In the genomic region with DNA sequence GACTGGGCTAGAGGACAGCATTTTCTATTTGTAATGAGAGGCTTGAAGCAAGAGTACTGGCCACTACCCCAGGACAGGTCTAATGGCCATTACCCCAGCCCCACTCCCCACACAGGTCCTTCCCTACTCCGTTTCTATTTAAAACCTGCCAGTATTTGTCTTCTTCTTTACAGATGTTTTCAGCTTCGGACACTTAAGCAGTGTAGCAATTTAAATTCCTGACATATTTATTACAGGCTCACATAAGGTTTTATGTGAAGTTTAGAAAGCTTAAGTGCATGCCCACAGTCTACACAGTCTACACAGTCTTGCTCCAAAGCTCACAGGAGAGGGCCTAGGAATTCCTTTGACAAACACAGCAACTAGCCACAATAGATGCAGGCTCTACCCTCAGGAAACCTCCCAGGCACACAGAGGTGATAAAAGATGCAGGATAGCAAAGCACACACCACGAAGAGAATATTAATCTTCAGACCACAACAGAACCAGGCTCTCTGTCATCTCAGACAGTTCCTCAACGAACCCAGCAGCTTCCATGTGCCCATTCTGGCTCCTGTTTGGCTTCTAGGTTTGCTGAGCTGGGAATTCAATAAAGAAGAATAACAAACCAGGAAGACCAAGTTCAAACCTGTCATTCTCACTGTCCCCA, we compare ENCODE assay signal across 24 mouse cellular contexts. TPM values are rescaled to one million over a fixed set of nuclear protein-coding genes. Genes with fewer than 3 reads are reported as not detected.
A peak's percentile ranks its signal among the peaks of the same experiment; 100 is the strongest.
DNase-seq lines count a peak whose midpoint lies in the region; ATAC-seq and TF ChIP-seq lines count a peak whose summit lies in the region.
"Had no signal": no experiment of that assay in that cellular context is flagged by ENCODE, and none has a peak within 500 bp of the region (broad histone marks: within the 10 kb centered on the region; RNA-seq: fewer than 3 reads in every experiment).

No protein-coding gene starts in this region.

- no peaks in the 10 kb centered on the region for H3K27me3 ChIP-seq in heart, embryonic 12.5 days (replicated peaks)
- no peaks in the 10 kb centered on the region for H3K27me3 ChIP-seq in limb, embryonic 13.5 days
- no peaks in the 10 kb centered on the region for H3K27me3 ChIP-seq in limb, embryonic 10.5 days (ENCODE audit: low read depth, poor library complexity, severe bottlenecking)
- no peaks in the 10 kb centered on the region for H3K27me3 ChIP-seq in lung, postnatal 0 days (replicated peaks; ENCODE audit: insufficient read depth, low read length)
- H3K27me3 ChIP-seq: hindbrain, embryonic 15.5 days; intestine, embryonic 15.5 days; Patski had no signal

- peak; percentile 6 for DNase-seq in embryo, embryonic 10.5 days (ENCODE audit: low spot score)
- no peak for DNase-seq in embryo, embryonic 11 days
- no peak for DNase-seq in heart, postnatal 25 days (ENCODE audit: low spot score)
- no peak for DNase-seq in limb, embryonic 10.5 days (ENCODE audit: low spot score)
- DNase-seq in lung, postnatal 0 days (ENCODE audit: low spot score) = peak; percentile 80
- DNase-seq in lung, postnatal 25 days (ENCODE audit: low spot score) = no peak
- DNase-seq: adrenal gland, postnatal 10 days; adrenal gland, postnatal 36 days; cerebellum, adult 11 months; cerebellum, adult 2 months; cerebellum, adult 9-11 months; cerebellum, postnatal 25 days; gastrocnemius, postnatal 10 days; gastrocnemius, postnatal 36 days; heart, adult 2 months; kidney, adult 11 months had no signal

- no peak for TF ChIP-seq CTCF in lung, postnatal 0 days (IDR thresholded peaks at IDR 0.05)

- peaks cover 11% of the 10 kb centered on the region for H3K4me1 ChIP-seq in heart, embryonic 12.5 days (replicated peaks)
- peaks cover 23% of the 10 kb centered on the region for H3K4me1 ChIP-seq in limb, embryonic 13.5 days
- H3K4me1 ChIP-seq in limb, embryonic 10.5 days = peaks cover 16% of the 10 kb centered on the region
- peaks cover 12% of the 10 kb centered on the region; the same call in 1 of the 2 replicates for H3K4me1 ChIP-seq in lung, postnatal 0 days (ENCODE audit: insufficient read depth, low read depth, low read length)

- intact Hi-C loops in heart, postnatal 25 days (cut with DNase I) = loop anchor here (5.0 kb wide), 1 partner anchor 105 kb away; no protein-coding TSS in a partner anchor

- H3K4me2 ChIP-seq in heart, embryonic 12.5 days = no peak overlapping the region; the same call in 1 of the 2 replicates
- no peak overlapping the region for H3K4me2 ChIP-seq in limb, embryonic 13.5 days (replicated peaks)
- 0 out of 2 replicates have a peak overlapping the region, but pooled peaks have one; percentile 94 for H3K4me2 ChIP-seq in lung, postnatal 0 days (replicated peaks; ENCODE audit: low read depth, low read length)

- H3K36me3 ChIP-seq in heart, embryonic 12.5 days = no peaks in the 10 kb centered on the region
- H3K36me3 ChIP-seq in limb, embryonic 13.5 days = no peaks in the 10 kb centered on the region
- no peaks in the 10 kb centered on the region for H3K36me3 ChIP-seq in limb, embryonic 10.5 days
- no peaks in the 10 kb centered on the region for H3K36me3 ChIP-seq in lung, postnatal 0 days (ENCODE audit: insufficient read depth, low read length)
- H3K36me3 ChIP-seq: forebrain, embryonic 10.5 days; hindbrain, embryonic 12.5 days; hindbrain, embryonic 15.5 days; intestine, embryonic 15.5 days had no signal

- 0 out of 2 replicates have a peak overlapping the region, but pooled peaks have one; percentile 71 for H3K9ac ChIP-seq in heart, embryonic 12.5 days
- no peak overlapping the region for H3K9ac ChIP-seq in limb, embryonic 13.5 days
- H3K9ac ChIP-seq in lung, postnatal 0 days (replicated peaks; ENCODE audit: low read depth) = no peak overlapping the region
- H3K9ac ChIP-seq: forebrain, embryonic 13.5 days; hindbrain, embryonic 12.5 days; hindbrain, embryonic 15.5 days; intestine, embryonic 15.5 days had no signal

- 45% methylated on average over 4 of the region's 4 CpGs for WGBS in heart, embryonic 12.5 days
- 36% methylated on average over 4 of the region's 4 CpGs for WGBS in limb, embryonic 13.5 days
- 50% methylated on average over 4 of the region's 4 CpGs for WGBS in limb, embryonic 10.5 days
- WGBS in lung, postnatal 0 days = 24% methylated on average over 4 of the region's 4 CpGs

- no peaks in the 10 kb centered on the region for H3K9me3 ChIP-seq in heart, embryonic 12.5 days (replicated peaks)
- H3K9me3 ChIP-seq in limb, embryonic 13.5 days = no peaks in the 10 kb centered on the region
- no peaks in the 10 kb centered on the region for H3K9me3 ChIP-seq in limb, embryonic 10.5 days (replicated peaks)
- no peaks in the 10 kb centered on the region for H3K9me3 ChIP-seq in lung, postnatal 0 days (ENCODE audit: low read length)
- H3K9me3 ChIP-seq: forebrain, embryonic 10.5 days; forebrain, embryonic 13.5 days; hindbrain, embryonic 12.5 days; hindbrain, embryonic 15.5 days; intestine, embryonic 15.5 days had no signal

- no peak overlapping the region for H3K4me3 ChIP-seq in heart, embryonic 12.5 days
- H3K4me3 ChIP-seq in limb, embryonic 13.5 days = no peak overlapping the region
- no peak overlapping the region for H3K4me3 ChIP-seq in limb, embryonic 10.5 days
- H3K4me3 ChIP-seq in lung, postnatal 0 days (ENCODE audit: low read depth, low read length) = no peak overlapping the region
- H3K4me3 ChIP-seq: forebrain, embryonic 13.5 days; heart, adult 2 months; hindbrain, embryonic 15.5 days; intestine, embryonic 15.5 days had no signal

- no peak for ATAC-seq in heart, embryonic 12.5 days (ENCODE audit: insufficient number of reproducible peaks, low FRiP score)
- ATAC-seq in limb, embryonic 13.5 days (ENCODE audit: low FRiP score, low read depth) = no peak
- ATAC-seq in lung, postnatal 0 days = peak; percentile 46
- ATAC-seq: forebrain, embryonic 13.5 days; intestine, embryonic 15.5 days; Patski had no signal

- H3K27ac ChIP-seq in heart, embryonic 12.5 days (ENCODE audit: poor library complexity, severe bottlenecking) = peak overlapping the region; percentile 74; the same call in 1 of the 2 replicates
- H3K27ac ChIP-seq in limb, embryonic 13.5 days = peak overlapping the region; percentile 3; the same call in 1 of the 2 replicates
- H3K27ac ChIP-seq in limb, embryonic 10.5 days = no peak overlapping the region
- peak overlapping the region; percentile 89 for H3K27ac ChIP-seq in lung, postnatal 0 days (ENCODE audit: low read length)
- H3K27ac ChIP-seq: forebrain, embryonic 13.5 days; heart, adult 2 months; hindbrain, embryonic 12.5 days; hindbrain, embryonic 15.5 days; intestine, embryonic 15.5 days had no signal

- TF ChIP-seq EP300 in lung, postnatal 0 days (IDR thresholded peaks at IDR 0.05) = peak; percentile 74; the same call in 1 of the 2 replicates

RNA-seq across cellular contexts. Expression of gene Tnfaip3, which starts 1.5 kb away (rescaled TPM):
- 3.3 and 3.9 TPM in 2 replicates for polyA plus RNA-seq in heart, embryonic 12.5 days (2016; fragmentation: Nextera tagmentation; extraction: Ambion mirVana)
- total RNA-seq in heart, postnatal 25 days (2021) = 1 to 10 TPM; 1.7 to 3.2 TPM
- 3.2 and 3.9 TPM in 2 replicates for polyA plus RNA-seq in limb, embryonic 13.5 days (2015; fragmentation: Nextera tagmentation; extraction: Ambion mirVana)
- 1.3 and 2.3 TPM in 2 replicates for polyA plus RNA-seq in limb, embryonic 10.5 days (2016; fragmentation: Nextera tagmentation; extraction: Ambion mirVana)
- polyA plus RNA-seq in lung, postnatal 0 days (2015; fragmentation: Nextera tagmentation; extraction: Ambion mirVana) = 4.9 and 9.5 TPM in 2 replicates

Comparison
In these comparisons a context has a peak if more than half of its experiments do, and no peak if none do; other contexts are left out.
1. DNase-seq: peak in embryo, embryonic 10.5 days (single experiment) and lung, postnatal 0 days (single experiment); none in embryo, embryonic 11 days (single experiment), heart, postnatal 25 days (single experiment), limb, embryonic 10.5 days (single experiment) and lung, postnatal 25 days (single experiment).